Mouse (Mus musculus): ENCODE data around the gene Bmp6. TPM values are rescaled to one million over a fixed set of nuclear protein-coding genes. Genes with fewer than 3 reads are reported as not detected.

The Bmp6 gene
- 2.9 and 3.6 TPM in 2 replicates for polyA plus RNA-seq (2012; ENCODE audit: low replicate concordance)

DNA sequence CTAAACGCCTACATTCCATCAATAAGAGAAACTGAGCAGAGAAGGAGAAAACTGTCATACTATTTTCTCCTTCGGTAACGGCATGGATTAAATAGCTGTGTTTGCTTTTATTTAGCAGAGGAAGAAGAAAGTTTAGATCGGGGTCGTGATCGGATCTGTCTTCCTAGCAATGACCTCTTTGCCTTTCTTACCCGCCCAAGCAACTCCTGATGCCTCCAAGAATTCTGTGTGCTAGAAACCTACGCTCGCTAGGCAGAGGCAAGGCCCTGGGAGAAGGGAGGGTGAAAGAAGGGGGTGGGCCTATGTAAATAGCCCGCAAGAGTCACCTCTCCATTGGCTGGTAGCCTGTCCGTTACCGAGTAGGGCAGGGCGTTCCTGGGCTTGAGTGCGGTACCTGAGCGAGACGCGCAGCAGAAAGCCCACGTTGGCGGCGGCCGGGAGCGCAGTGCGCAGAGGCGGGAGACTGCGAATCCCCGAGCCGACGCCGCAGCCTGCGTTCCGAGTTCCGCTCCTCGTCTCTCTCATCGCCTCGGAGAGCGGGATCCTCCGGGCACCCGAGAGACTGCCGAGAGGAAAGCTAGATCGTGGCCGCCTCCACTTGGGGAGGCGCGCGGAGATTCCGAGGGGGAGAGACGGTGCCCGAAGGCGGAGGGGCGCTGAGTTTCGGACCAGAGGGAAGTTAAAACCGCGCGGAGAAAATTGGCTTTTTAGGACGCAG is at the start of gene Bmp6:
Bmp6 (plus strand) TSS at position 395 of the 718 bp plus-strand sequence.

DNA sequence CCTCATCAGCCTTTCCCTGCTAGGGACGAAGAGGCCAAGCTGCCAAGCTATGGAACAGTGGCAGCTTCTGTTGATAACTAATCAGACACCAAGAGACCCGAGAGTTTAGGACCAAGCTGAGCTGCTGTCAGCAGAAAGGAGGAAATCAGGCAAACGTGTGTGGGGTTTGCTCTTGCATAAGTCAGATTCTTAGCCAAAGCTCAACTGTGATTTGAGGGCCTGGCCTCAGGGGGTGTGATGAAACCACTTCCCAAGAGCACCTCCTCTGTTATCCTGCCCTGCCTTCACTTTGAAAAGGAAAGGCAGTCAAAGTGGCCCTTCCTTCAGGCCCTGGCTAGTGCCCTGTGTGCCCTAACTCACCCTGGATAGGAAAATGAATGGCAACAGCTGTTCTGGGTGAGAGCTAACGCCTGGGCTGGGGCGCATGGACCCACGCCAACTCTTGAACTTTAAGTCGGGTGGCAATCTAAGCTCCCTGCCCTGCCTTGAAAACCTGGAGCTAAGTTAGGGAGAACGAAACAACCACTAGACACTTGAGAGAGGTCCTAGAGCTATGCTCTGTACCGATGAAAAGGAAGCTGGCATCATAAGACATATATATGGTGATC is 183.9 kb downstream of the Bmp6 start, which contains the start of gene Txndc5:
Txndc5 (minus strand) TSS at position 138 of the 608 bp plus-strand sequence.

Other genes starting within 250 kb of the Bmp6 start
- 0.13 and 0.16 TPM in 2 replicates for gene Dsp, start 193.8 kb upstream of the Bmp6 start, polyA plus RNA-seq (2012; ENCODE audit: low replicate concordance)
- 59.9 and 60.5 TPM in 2 replicates for gene Snrnp48, start 140.2 kb upstream of the Bmp6 start, polyA plus RNA-seq (2012; ENCODE audit: low replicate concordance)
- gene Txndc5, start 183.7 kb downstream of the Bmp6 start, polyA plus RNA-seq (2012; ENCODE audit: low replicate concordance) = 214 and 455 TPM in 2 replicates

Data from hematopoietic multipotent progenitor cell, adult 10-12 weeks (in vitro differentiated cells).